Mouse (Mus musculus) stomach, embryonic 14.5 days (tissue): ENCODE results near the gene Meis3. TPM values are rescaled to one million over a fixed set of nuclear protein-coding genes. Genes with fewer than 3 reads are reported as not detected.

ENCODE experiments used
- ATAC-seq: fragments of 200-750 bp; cut with Nextera tagmentation; 2 replicates; pipeline ENCODE4 v1.8.0; 2017; ENCODE audit warnings: low read depth, moderate TSS enrichment; ENCODE audit not compliant: insufficient number of reproducible peaks, insufficient read depth, low FRiP score
- H3K27ac ChIP-seq: fragments of 300-500 bp; sonication (generic); 2 replicates; pipeline ENCODE4 v1.5.1; 2014; ENCODE audit warnings: mild to moderate bottlenecking, low read length, moderate library complexity, mixed read lengths
- H3K27me3 ChIP-seq: fragments of 300-500 bp; sonication (generic); 2 replicates; pipeline ENCODE4 v1.6.1; 2014; ENCODE audit warnings: low read length, control low read depth, mixed read lengths; ENCODE audit not compliant: control insufficient read depth, insufficient read depth
- H3K36me3 ChIP-seq: fragments of 300-500 bp; sonication (generic); 2 replicates; pipeline ENCODE4 v1.6.1; 2014; ENCODE audit warnings: mild to moderate bottlenecking, control low read depth, low read length, moderate library complexity, mixed read lengths; ENCODE audit not compliant: control insufficient read depth, insufficient read depth
- H3K4me1 ChIP-seq: fragments of 300-500 bp; sonication (generic); 2 replicates; pipeline ENCODE4 v1.6.1; 2014; ENCODE audit warnings: low read length, control low read depth, mixed read lengths; ENCODE audit not compliant: control insufficient read depth, insufficient read depth
- H3K4me2 ChIP-seq: fragments of 300-500 bp; sonication (generic); replicated peaks from 2 replicates; pipeline ENCODE4 v1.6.1; 2014; ENCODE audit warnings: low read depth, low read length, control low read depth
- H3K4me3 ChIP-seq: fragments of 300-500 bp; sonication (generic); 2 replicates; pipeline ENCODE4 v1.5.1; 2014; ENCODE audit warnings: low read depth, low read length, control low read depth
- H3K9ac ChIP-seq: fragments of 300-500 bp; sonication (generic); replicated peaks from 2 replicates; pipeline ENCODE4 v1.6.1; 2014; ENCODE audit warnings: low read depth, mild to moderate bottlenecking, control low read depth, low read length, moderate library complexity, mixed read lengths
- H3K9me3 ChIP-seq: fragments of 300-500 bp; sonication (generic); 2 replicates; pipeline ENCODE4 v1.6.1; 2016; ENCODE audit warnings: low read depth, low read length, control low read depth; ENCODE audit not compliant: control insufficient read depth
- WGBS: fragments of 180-500 bp; shearing (Covaris S2); extraction: QIAGEN DNeasy Blood & Tissue Kit; methylation state at CpG from one replicate; pipeline ENCODE4 v1.1.7; 2014; 5-methylcytosine and 5-hydroxymethylcytosine counted together
- polyA plus RNA-seq: library from polyadenylated mRNA; unstranded; fragments of >200 nt; fragmentation: Nextera tagmentation; extraction: Ambion mirVana; gene quantifications from 2 replicates; pipeline ENCODE4 v1.2.1, GENCODE M21; 2014

The Meis3 gene
- polyA plus RNA-seq, 1 experiment from 2014 or later: 44.4 TPM

DNA sequence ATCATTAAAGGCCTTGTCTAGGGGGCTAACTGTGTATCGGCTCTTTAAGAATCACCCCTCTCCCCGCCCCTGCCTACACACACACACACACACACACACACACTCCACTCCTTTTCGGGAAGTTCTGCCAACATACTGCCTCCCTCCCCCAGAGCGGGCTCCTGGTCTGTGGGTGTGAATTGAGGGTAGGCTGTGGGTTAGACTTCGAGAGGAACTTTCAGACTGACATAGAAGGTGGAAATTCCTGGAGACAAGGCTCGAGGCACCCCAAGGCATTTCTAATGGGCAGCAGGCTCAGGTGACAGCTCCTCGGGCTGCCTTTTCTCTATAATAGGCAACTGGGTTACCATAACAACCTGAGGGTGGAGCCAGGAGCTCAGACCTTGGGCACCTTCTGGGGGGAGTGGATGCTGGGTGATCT, 42.7 kb upstream of the Meis3 start:
- Histone ChIP-seq H3K9me3 (no peaks in the 10 kb centered on the region), H3K27ac (no peak overlapping the region), H3K9ac (no peak overlapping the region), H3K36me3 (peaks cover 3% of the 10 kb centered on the region), H3K27me3 (no peaks in the 10 kb centered on the region), H3K4me1 (peaks cover 10% of the 10 kb centered on the region; the same call in 1 of the 2 replicates), H3K4me3 (no peak overlapping the region), H3K4me2 (0 out of 2 replicates have a peak overlapping the region, but pooled peaks have one; percentile 16)
- no peak for ATAC-seq
- WGBS: 11% methylated on average over 7 of the region's 7 CpGs

DNA sequence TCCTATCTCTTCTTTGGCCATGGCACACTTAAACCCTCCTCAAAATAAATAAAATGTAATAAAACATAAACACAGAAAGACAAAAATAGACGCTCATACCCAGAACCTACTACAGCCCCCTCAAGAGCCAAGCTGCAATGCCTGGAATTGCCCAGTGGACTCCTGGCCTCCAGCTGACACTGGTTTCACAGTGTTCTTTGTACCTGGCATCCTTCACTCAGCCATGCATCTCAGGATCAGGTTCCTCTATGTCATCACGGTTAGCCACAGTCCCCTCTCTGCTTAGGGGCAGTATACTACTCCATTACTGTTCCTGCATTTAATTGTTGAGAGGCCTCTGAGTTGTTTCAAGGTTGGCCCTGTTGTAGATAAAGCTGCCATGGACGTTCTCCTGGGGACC, 42.0 kb upstream of the Meis3 start:
- H3K9ac ChIP-seq: no peak overlapping the region
- H3K9me3 ChIP-seq: no peaks in the 10 kb centered on the region
- no peaks in the 10 kb centered on the region for H3K36me3 ChIP-seq
- H3K4me1 ChIP-seq: peaks cover 10% of the 10 kb centered on the region; the same call in 1 of the 2 replicates
- no peak overlapping the region for H3K4me2 ChIP-seq
- 57% methylated on average over 3 of the region's 3 CpGs for WGBS
- H3K27ac ChIP-seq: no peak overlapping the region
- no peaks in the 10 kb centered on the region for H3K27me3 ChIP-seq
- no peak for ATAC-seq
- no peak overlapping the region for H3K4me3 ChIP-seq

DNA sequence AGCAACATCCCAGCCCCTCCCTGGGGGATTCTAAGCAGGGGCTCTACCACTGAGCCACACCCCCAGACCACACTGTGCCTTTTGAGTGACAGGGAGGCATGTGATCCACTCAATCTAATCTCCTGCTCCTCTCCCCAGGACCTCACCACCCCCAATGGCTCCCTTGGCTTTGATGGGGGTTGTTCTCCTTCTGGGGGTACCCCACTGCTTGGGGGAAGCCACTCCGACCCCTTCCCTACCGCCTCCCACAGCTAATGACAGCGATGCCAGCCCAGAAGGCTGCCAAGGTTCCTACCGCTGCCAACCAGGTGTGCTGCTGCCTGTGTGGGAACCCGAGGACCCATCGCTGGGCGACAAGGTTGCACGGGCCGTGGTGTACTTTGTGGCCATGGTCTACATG, 41.2 kb upstream of the Meis3 start:
- Histone ChIP-seq H3K9me3 (no peaks in the 10 kb centered on the region), H3K27me3 (no peaks in the 10 kb centered on the region), H3K36me3 (no peaks in the 10 kb centered on the region), H3K27ac (no peak overlapping the region), H3K4me1 (peaks cover 10% of the 10 kb centered on the region; the same call in 1 of the 2 replicates), H3K4me3 (no peak overlapping the region), H3K4me2 (no peak overlapping the region), H3K9ac (no peak overlapping the region)
- no peak for ATAC-seq
- WGBS: 93% methylated on average over 9 of the region's 9 CpGs

DNA sequence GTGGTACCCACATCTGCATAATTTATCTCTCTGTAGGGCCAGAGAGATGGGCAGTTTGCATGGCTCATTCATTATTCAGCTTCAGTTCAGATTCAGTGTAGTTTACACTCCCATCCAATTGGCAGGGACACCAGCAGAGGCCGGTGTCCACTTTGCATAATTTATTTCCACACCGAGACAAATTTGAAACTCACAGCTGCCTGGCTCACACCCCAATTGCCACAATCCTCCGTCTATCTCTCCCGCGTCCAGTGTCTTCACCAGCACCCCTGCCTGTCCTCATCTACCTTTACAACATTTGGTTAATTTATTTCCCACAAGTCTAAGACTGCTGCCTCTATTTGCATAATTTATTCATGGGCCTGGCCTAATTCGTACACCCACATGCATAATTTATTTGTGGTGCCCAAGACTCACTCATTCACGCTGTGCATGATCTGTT, 39.9 kb upstream of the Meis3 start:
- WGBS: 79% methylated on average over 7 of the region's 7 CpGs
- ATAC-seq: no peak
- Histone ChIP-seq H3K4me2 (no peak overlapping the region), H3K9ac (no peak overlapping the region), H3K4me3 (no peak overlapping the region), H3K9me3 (no peaks in the 10 kb centered on the region), H3K27me3 (no peaks in the 10 kb centered on the region), H3K4me1 (peaks cover 5% of the 10 kb centered on the region; the same call in 1 of the 2 replicates), H3K36me3 (no peaks in the 10 kb centered on the region; the same call in 1 of the 2 replicates), H3K27ac (no peak overlapping the region)

DNA sequence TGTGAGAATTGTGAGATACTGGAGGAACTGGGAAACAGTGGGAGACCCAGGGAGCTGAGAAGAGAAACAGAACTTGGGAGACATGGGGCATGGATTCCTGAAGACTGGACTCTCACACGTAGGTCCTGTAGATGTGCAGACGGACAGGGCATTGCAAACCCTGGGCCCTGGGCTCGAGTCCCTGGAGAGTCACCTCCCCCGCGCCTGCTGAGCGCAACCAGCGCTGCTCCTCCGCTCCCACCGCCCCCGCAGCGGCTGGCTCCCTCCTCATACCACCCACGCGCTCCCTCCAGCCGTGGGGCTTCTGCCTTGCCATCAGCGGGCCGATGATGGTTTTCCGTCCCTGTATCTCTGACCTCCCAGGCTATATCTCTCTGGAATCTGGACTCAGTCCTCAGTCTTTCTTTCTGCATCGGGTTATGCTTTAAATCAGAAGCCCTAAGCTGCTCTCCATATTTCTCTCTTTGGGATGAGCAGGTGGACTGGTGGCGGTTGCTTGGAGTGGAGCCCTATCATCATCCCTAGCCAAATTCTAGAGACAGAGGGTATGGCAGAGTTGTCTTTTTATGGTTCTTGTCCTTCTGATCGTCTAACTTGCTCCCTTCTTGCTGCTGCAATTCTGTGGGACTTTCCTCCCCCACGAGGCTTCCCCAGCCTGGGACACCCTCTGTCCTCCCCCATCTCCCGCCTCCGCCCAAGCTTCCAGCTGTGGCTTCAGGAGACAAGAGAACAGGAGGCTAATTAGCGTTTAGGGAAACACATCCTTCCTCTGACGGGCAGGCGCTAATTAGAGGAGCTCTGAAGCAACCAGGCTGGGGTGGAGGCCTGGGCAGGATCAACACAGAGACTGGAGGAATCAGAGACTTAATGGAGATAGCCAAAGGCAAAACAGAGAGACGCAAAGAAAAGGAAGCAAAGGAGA, 28.1 kb upstream of the Meis3 start:
- Histone ChIP-seq H3K4me2 (no peak overlapping the region), H3K9me3 (no peaks in the 10 kb centered on the region), H3K27ac (no peak overlapping the region), H3K4me1 (no peaks in the 10 kb centered on the region), H3K36me3 (no peaks in the 10 kb centered on the region), H3K4me3 (no peak overlapping the region), H3K9ac (no peak overlapping the region), H3K27me3 (no peaks in the 10 kb centered on the region)
- no peak for ATAC-seq
- 35% methylated on average over 27 of the region's 27 CpGs for WGBS

DNA sequence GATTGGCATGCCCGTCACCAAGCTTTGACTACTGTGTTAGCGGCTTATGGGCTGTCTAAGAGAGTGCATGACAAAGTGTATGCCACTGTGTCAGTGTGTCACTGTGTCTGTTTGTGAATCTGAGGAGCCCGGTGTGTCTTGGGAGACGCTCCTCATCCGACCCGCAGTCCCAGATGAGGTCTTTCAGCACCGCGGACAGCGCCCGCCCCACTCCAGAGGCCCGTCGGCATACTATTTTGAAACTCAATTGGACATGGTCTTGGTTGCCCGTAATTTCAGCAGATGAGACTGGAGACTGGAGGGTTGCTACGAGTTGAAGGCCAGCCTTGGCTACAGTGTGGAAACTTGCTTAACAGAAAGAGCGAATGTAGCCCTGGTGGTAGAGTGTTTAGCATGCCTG, 27.2 kb upstream of the Meis3 start:
- Histone ChIP-seq H3K9me3 (no peaks in the 10 kb centered on the region), H3K27ac (no peak overlapping the region), H3K4me2 (no peak overlapping the region), H3K4me1 (no peaks in the 10 kb centered on the region), H3K9ac (no peak overlapping the region), H3K4me3 (no peak overlapping the region), H3K36me3 (no peaks in the 10 kb centered on the region), H3K27me3 (no peaks in the 10 kb centered on the region)
- 17% methylated on average over 15 of the region's 15 CpGs for WGBS
- ATAC-seq: no peak

DNA sequence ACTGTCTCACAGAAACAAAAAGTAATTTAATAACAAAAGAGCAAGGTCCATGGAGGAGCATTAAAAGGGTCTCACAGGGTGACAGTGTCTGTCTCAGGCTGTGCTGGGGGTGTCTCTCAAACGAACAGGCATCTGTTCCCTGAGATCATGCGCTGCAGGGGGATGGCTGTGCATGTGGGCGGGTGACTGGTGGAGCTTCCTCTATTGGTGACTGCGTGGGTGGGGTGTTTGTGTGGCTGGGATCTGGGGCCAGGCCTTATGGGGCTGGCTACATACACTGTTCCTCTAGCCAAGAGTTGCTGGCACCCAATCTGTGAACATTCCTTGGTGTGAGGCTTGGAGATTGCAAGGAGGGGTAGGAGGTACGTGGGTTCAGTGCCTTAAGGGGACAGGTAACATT, 25.6 kb upstream of the Meis3 start:
- Histone ChIP-seq H3K9me3 (no peaks in the 10 kb centered on the region), H3K4me2 (no peak overlapping the region), H3K27ac (no peak overlapping the region), H3K9ac (no peak overlapping the region), H3K27me3 (no peaks in the 10 kb centered on the region), H3K36me3 (no peaks in the 10 kb centered on the region), H3K4me1 (no peaks in the 10 kb centered on the region), H3K4me3 (no peak overlapping the region)
- WGBS: 70% methylated on average over 5 of the region's 5 CpGs
- ATAC-seq: no peak

DNA sequence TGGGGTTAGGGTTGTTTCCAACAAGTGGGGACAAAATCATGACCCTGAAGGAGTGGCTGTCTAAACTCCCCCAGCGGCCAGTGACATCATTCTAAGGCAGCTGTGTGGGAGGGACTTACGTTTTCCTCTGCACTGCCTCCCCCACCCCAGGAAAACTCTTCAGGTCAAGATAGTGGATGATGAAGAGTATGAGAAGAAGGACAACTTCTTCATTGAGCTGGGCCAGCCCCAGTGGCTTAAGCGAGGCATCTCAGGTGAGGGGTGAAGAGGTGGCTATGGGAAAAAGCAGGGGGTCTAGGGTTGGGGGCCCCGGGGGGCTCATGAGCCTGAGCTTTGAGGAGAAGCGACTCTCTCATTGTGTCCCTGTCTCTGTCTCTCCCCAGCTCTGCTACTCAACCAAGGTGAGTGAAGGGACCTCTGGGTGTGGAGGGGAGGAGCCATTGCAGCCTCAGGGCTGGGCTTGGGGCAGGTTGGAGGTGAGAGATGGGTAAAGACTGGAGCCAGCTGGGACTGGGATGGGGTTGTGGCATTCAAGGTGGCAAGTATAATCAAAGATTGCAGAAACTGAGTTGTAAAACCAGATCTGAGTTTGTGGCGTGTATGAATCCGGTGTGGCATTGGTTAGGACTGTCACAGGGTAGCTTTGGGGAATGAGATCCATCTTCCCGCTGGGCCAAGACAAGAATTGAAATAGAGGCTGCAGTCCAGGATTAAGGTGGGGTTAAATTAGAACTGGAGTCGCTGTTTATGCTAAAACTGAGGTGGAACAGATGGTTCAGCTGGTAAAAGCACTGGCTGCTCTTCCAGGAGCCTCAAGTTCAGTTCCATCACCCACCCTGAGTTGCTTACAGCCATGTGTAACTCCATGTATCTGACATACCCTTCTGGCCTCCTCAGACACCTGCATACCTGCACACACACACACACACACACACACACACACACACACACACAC, 24.4 kb upstream of the Meis3 start:
- H3K27me3 ChIP-seq: no peaks in the 10 kb centered on the region
- no peak overlapping the region for H3K27ac ChIP-seq
- no peaks in the 10 kb centered on the region for H3K4me1 ChIP-seq
- no peak overlapping the region for H3K4me3 ChIP-seq
- no peak overlapping the region for H3K9ac ChIP-seq
- no peaks in the 10 kb centered on the region for H3K36me3 ChIP-seq
- WGBS: 65% methylated on average over 9 of the region's 9 CpGs
- H3K9me3 ChIP-seq: no peaks in the 10 kb centered on the region
- H3K4me2 ChIP-seq: no peak overlapping the region
- ATAC-seq: no peak
